Mouse (Mus musculus) thymus, postnatal 36 days (tissue): Measurements from ENCODE around the gene Cdk17.

Source experiments
- DNase-seq, 2 experiments: peaks; one replicate each; pipeline ENCODE4 v3.0.0; 2022; ENCODE audit warnings: mixed read lengths in 2 of 2

Gene Cdk17

DNA sequence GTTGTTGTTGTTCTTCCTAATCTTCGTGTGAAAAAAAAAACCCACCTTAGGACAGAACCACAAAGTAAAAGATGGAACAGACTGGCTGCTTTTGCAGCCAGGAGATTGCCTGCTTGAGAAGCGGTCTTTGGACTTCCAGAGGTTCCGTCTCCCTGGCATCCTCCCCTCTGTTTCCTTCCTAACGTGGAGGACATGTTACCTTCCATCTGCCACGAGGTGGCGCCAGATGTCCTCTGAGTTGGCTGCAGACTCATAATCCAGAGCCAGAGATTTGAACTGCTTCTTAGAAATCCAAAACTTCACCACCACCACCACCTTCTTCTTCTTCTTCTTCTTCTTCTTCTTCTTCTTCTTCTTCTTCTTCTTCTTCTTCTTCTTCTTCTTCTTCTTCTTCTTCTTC, 131.2 kb downstream of the Cdk17 start:
- peak; percentile 79 to 82 for DNase-seq

DNA sequence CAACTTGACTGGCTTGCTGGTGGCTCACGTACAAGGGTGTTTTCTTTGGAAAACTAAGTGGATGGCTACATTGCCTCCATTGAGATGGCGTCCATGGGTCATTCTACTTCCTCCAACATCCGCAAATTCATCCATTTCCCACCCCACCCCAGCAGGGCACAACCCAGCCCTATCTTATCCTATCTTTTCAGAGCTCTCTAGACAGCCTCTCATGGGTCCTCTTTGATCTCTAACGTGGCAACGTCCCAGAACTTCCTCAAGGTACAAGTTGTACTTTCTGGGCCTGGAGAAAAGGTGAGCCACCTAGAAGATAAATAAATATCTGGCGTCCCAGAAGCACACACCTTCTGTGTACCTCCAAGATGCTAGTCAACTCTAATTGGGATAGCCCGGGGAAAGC, 132.9 kb downstream of the Cdk17 start:
- peak in 1 of 2 experiments; percentile 29 for DNase-seq

DNA sequence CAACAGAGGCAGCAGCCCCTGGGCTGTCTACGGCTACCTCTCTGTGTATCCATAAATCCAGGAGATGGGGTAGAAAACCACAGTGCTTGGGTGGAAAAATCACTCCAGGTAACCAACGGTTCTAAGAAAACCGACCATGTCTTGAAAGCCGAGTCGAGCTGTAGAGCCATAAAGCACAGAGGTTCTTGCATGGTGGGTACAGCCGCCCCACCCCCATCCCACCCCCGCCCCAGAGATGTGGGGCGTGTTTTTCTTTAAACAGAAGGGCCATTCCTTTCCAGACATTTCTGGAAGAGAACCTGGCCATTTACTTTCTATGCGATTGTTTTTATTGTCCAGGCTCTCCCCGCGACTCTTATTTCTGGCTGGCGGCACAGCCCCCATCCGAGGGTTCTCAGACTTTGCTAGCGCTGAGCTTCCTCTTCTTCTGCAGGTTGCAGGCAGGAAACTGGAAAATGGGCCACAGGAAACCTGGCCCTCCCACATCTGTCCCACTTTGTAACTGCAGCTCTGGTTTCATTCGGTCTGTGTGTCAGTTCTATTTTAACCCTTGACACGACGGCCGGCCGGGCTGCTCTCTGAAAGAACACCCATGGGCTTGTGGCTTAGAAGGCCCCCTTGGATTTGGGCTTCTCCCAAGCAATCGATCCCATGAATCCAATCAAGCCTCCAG, 134.0 kb downstream of the Cdk17 start:
- DNase-seq: peak; percentile 66 to 80

DNA sequence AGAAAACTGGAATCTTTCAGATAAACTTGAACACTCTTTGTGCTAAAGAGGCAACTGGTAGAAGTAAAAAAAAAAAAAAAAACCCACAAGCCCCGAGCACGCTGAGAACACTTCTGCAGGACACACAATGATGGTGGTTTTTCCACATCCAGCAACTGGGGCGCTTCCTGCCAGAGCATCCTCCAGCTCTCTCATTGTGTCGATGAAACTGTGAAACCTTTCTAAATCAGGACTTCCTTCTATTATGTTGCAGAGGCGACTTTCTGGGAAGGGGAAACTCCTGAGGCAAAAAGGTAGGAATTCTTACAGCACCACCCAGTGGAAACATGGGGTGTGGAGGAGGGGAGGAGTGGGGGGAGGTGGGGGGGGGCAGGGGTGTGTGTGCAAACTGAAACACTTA, 137.1 kb downstream of the Cdk17 start:
- DNase-seq: peak; percentile 30 to 49

DNA sequence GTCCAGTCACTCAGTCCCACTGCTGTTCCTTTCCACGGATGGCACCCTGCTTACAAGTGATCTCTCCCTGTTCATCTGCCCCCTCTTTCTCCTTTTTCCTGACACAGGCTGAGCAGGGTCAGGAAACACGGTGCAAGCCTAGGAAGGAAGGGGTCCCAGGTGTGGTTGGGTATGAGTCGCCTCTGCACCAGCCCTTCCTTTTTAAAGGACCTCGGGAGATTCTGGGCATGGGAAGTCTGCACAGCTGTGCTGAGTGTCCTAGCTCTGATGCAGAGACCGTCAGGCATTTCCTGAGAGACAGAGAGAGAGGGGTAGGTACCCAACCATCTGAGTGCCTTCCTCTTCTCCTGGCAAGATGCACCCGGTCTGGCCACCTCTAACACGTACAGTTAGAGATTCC, 137.5 kb downstream of the Cdk17 start:
- DNase-seq: no peak

DNA sequence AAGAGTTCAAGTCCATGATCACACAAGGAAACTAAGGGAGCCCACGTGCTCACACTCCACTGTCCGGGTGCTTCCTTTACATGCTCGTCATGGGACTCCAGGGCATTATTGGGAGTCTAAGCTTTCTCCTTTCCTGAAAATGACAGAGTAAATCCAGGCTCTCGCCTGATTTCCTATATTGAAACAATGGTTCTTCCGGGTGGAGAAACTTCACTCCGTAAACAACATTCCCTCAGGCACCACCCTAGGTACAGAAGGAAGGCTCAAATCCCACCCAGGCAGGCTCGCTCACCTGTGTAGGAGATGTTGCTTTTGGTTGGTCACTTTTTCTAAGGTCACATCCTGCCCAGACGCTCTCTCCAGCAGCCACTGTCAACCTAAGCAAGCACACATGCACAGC, 141.2 kb downstream of the Cdk17 start:
- no peak for DNase-seq

DNA sequence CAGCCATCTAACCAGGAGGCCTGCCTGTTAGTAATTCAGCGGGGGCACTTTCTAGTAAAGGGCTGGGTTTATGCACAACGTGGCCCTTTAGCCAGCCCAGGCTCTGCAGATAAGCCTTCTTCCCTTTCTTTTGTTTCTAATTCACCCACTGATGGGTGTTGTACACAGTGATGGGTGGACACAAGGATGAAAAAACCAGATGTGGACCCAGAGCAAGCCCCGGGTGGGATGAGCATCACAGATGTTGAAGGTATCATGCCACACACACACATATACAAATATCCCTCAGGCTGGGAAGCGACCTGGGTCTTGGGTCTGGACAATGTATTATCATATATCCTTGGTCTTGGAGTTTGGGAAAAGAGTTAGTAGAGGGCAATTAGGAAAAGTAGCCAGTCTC, 142.6 kb downstream of the Cdk17 start:
- DNase-seq: no peak

DNA sequence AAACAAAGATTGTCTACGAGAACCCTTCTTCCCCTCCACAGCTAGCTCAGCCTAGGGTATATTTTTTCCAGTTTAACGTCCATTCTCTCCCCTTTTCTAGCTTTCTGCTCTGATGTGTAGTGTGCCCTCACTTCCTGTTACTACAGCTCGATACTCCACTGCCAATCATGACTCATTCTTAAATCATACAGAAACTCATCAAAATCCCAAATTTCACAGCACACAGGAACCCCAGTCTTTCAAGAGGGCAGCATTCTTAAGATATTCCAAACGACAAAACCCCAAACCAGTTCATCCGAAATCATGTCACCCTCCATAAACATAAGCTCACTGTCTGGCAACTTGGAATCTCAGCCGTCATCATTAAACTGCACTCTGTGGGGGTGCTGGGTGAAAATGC, 145.3 kb downstream of the Cdk17 start:
- no peak for DNase-seq

DNA sequence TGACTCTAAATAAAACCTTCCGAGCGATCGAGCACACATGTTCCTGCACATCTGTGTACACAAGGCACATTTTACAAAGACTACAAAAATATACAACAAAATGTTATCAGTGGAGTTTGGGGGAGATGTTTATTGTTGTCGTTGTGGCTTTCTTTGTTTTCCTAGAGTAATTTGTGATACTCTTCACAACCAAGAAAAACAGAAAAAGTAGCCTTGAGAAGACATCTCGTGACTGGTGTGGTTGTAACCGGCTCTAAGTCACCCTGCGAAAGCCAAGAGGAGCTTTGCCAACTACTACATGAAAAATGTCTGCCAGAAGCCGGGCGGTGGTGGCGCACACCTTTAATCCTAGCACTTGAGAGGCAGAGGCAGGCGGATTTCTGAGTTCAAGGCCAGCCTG, 145.7 kb downstream of the Cdk17 start:
- DNase-seq: no peak

DNA sequence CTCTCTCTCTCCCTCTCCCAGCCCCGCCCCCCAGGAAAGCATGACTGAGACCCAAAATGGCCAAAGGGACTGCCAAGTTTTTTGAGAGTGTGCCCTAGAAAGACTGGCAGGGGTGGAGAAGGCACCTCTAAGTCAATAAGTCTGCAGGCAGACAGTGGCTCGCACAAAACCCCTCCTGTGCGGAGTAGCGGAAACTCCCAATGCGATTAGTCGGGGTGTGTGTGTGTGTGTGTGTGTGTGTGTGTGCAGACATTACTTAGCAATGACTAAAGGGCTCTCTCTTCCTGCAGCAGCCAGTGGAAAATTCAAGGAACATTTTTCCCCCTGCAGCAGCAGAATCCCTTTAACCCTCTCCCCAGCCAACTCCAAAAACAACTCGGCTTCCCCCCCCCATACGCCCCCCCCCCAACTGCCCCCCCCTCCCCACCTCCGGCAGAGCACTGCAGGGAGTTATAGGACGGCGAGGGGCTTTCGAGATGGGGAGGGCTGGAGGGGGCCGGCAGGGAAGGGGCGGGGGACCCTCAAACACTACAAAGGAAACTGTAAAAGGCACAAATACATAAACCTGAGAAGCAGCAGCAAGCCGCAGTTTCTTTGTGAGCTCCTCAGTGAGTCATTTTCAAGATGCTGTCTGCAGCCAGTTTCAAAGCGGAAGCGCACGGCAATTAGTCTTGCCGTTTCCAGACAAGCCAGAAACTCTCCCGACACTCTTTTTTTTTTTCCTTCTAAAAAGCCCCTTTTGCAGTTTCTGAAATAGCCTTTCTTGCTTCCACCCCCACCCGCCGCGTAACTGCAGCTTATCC, 148.7 kb downstream of the Cdk17 start:
- peak; percentile 63 to 71 for DNase-seq

DNA sequence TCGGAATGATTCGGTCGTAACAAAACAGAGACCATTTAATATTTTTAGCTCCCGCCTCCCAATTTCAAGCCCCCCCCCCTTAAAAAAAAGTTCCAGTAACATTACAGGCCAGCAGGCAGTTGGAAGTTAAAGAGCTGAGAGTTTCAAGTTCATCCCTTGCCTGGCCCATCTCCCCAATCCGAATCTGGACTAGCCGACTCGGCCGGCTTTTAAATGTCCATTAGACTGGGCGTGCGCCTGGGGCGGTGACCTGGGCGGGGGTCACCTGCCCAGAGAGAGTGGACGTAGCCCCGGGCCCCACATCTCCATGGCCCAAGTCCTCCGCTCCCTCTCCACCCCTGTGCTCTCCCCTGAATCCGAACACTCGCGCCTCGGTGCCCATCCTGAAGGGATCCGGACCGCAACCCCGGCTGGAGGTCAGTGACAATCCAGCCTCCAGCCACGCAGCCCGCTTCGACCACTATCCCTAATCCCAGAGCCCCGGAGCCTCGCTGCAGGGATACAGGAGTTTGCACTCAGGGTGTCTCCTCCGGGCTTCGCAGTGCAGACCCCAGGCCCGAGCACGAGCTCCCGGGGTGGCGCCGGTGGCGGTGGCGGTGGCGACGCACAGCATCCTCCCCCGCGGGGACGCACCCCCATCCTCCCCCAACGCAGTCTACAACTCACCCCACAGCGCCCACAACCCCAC, 149.4 kb downstream of the Cdk17 start:
- peak; percentile 83 to 86 for DNase-seq

DNA sequence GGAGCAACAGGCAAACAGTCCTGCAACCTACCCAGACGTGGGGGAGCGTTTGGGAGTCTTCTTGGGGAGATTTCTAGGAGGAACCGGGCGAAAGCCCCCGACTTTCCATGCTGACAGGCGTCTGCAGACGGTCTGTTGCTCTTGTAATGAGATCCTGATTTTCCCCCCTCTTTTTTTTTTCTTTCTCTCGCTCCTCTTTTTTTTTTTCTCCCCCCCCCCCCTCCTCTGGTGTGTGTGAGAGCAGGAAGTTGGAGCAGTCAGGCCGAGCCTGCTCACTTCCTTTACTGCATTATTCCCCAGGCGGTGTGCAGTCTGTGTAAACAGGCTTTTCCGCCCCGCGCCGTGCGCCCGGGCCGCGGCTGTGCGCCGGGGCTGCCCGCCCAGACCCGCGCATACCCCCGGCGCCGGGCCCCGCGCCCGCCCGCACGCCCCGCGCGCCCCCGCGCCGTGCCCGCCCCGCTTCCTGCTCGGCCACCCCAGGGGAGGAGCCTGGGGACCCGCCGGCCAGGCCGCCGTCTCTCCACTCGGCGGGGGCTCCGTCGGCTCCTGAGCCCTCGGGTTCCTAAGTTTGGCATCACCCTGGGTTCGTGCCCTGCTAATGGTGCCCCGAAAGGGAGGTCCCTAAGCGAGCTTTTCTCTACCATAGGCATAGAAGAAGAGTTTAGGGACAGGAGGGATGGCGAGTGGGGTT, 150.2 kb downstream of the Cdk17 start, which contains the start of gene Elk3:
Gene Elk3, minus strand, starts transcription at position 415 of the 691 bp plus-strand sequence.
- DNase-seq: peak; percentile 73 to 84

DNA sequence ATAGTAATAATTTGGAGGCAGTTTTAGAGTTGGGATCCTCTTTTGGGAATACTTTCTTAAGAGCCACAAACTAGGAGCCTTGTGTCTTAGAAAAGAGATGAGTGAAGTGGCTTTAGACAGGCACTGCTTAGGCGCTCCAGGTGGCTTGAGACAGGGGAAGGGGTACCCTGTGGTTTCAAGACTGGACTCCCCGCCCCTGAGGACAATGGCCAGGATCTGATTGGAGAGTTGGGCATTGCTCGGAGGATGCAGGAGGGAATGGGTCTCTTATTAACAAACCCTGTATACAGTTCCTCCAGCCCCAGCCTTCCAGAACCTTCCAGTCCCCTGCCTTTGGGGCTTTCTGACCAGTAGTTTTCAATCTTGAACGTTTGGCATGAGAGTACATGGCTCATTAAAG, 150.9 kb downstream of the Cdk17 start:
- DNase-seq: no peak
